Mouse (Mus musculus): ENCODE results near the gene Cd47.

GRCm38 (mm10) chr16:49892252-49892651, 91.9 kb downstream of the Cd47 start:
- TF ChIP-seq CTCF (conservative IDR thresholded peaks at IDR 0.05; ENCODE audit: low read length) (no peak), POU5F1 (IDR thresholded peaks at IDR 0.05; ENCODE audit: borderline replicate concordance, low read length) (no peak), NANOG (IDR thresholded peaks at IDR 0.05; ENCODE audit: borderline replicate concordance, low read length) (no peak)

Data from E14TG2a.4 (cell line).